Mouse (Mus musculus) ZHBTc4 (cell line): Measurements from ENCODE around the gene Mdc1.

Source experiments
- DNase-seq: peaks from one replicate; pipeline ENCODE4 v3.0.0-alpha.2; 2011; ENCODE audit warnings: low read depth, low spot score

Gene Mdc1

GRCm38 (mm10) chr17:35882924-35883323, 41.6 kb downstream of the Mdc1 start:
- DNase-seq: no peak

GRCm38 (mm10) chr17:35883777-35884176, 42.5 kb downstream of the Mdc1 start:
- no peak for DNase-seq

GRCm38 (mm10) chr17:35887725-35888124, 46.4 kb downstream of the Mdc1 start:
- peak; percentile 91 for DNase-seq

- peak; percentile 97 for DNase-seq
These were observed 55.7 kb downstream of the Mdc1 start, which contains the start of gene 2310061I04Rik for GRCm38 (mm10) chr17:35896781-35897643. TSS of gene 2310061I04Rik (minus strand) at chr17:35897431.

GRCm38 (mm10) chr17:35897644-35898573, 56.6 kb downstream of the Mdc1 start:
- peak; percentile 72 for DNase-seq

GRCm38 (mm10) chr17:35900636-35901035, 59.3 kb downstream of the Mdc1 start:
- no peak for DNase-seq

- no peak for DNase-seq
These were observed 62.2 kb downstream of the Mdc1 start for GRCm38 (mm10) chr17:35903343-35903991.

GRCm38 (mm10) chr17:35903992-35904355, 62.7 kb downstream of the Mdc1 start:
- DNase-seq: no peak

GRCm38 (mm10) chr17:35905587-35905986, 64.3 kb downstream of the Mdc1 start:
- no peak for DNase-seq

- DNase-seq: no peak
These were observed 66.3 kb downstream of the Mdc1 start for GRCm38 (mm10) chr17:35907609-35908008.
